In the genomic region with DNA sequence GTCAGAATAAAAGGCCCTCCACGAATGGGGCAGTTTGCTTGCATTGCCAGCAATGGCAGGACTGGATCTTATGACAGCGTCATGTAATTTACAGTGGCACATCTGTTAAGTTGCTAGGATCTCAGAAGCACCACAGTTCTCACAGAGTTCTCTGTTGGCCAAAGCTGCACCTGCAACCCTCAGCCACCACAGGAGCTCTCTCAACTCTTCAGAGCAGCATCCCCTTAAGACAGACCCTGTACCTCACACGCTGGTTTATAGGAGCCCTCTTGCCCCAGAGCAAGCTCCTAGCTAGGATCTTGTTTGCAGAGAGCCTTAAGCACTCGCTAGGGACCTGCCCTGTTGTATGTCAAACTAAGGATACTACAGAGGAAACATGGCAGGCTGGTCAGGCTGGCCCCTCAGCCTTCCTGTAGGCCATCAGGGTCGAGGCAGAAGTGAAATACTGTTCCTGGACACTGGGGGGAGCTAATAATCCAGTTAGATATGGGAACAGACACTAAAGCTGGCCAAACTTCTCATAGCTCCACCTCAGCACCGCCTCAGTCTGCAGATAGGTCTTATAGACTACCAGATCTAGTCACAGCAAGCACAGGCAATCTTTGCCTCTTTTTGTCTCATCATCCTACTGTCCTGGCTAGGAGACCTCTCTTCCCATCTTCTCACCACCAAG, we compare ENCODE assay signal across 10 mouse cellular contexts. TPM values are rescaled to one million over a fixed set of nuclear protein-coding genes. Genes with fewer than 3 reads are reported as not detected.
A peak's percentile ranks its signal among the peaks of the same experiment; 100 is the strongest.
DNase-seq lines count a peak whose midpoint lies in the region; ATAC-seq lines count a peak whose summit lies in the region.
"Had no signal": no experiment of that assay in that cellular context is flagged by ENCODE, and none has a peak within 500 bp of the region (broad histone marks: within the 10 kb centered on the region; RNA-seq: fewer than 3 reads in every experiment).

No protein-coding gene starts in this region.

- peaks cover 16% of the 10 kb centered on the region for H3K36me3 ChIP-seq in hindbrain, embryonic 14.5 days (replicated peaks; ENCODE audit: control insufficient read depth, insufficient read depth)
- peaks cover 13% of the 10 kb centered on the region for H3K36me3 ChIP-seq in hindbrain, embryonic 12.5 days
- peaks cover 33% of the 10 kb centered on the region for H3K36me3 ChIP-seq in limb, embryonic 13.5 days

- ATAC-seq in hindbrain, embryonic 14.5 days (ENCODE audit: low FRiP score): no peak
- no peak for ATAC-seq in hindbrain, embryonic 12.5 days (ENCODE audit: low FRiP score)
- no peak for ATAC-seq in limb, embryonic 13.5 days (ENCODE audit: low FRiP score, low read depth)
- peak; percentile 58 for ATAC-seq in neutrophil, adult 5-6 weeks (ENCODE audit: extremely low read depth, insufficient number of reproducible peaks, low FRiP score, poor library complexity, severe bottlenecking)

- H3K27ac ChIP-seq in hindbrain, embryonic 14.5 days: no peak overlapping the region
- no peak overlapping the region; the same call in 1 of the 2 replicates for H3K27ac ChIP-seq in hindbrain, embryonic 12.5 days
- H3K27ac ChIP-seq in limb, embryonic 13.5 days: peak overlapping the region; percentile 28; the same call in 1 of the 2 replicates
- H3K27ac ChIP-seq: embryonic facial prominence, embryonic 15.5 days; macrophage had no signal

- no peak overlapping the region for H3K9ac ChIP-seq in hindbrain, embryonic 14.5 days
- no peak overlapping the region for H3K9ac ChIP-seq in hindbrain, embryonic 12.5 days
- no peak overlapping the region for H3K9ac ChIP-seq in limb, embryonic 13.5 days
- H3K9ac ChIP-seq: embryonic facial prominence, embryonic 15.5 days had no signal

- H3K4me1 ChIP-seq in hindbrain, embryonic 14.5 days (replicated peaks; ENCODE audit: control insufficient read depth, insufficient read depth, low read length): peaks cover 21% of the 10 kb centered on the region; the same call in 1 of the 2 replicates
- peaks cover 24% of the 10 kb centered on the region for H3K4me1 ChIP-seq in hindbrain, embryonic 12.5 days
- H3K4me1 ChIP-seq in limb, embryonic 13.5 days: peaks cover 40% of the 10 kb centered on the region

- no peak overlapping the region for H3K4me2 ChIP-seq in hindbrain, embryonic 14.5 days (replicated peaks)
- H3K4me2 ChIP-seq in hindbrain, embryonic 12.5 days (replicated peaks): no peak overlapping the region
- no peak overlapping the region for H3K4me2 ChIP-seq in limb, embryonic 13.5 days (replicated peaks)
- H3K4me2 ChIP-seq: embryonic facial prominence, embryonic 15.5 days had no signal

- DNase-seq in hindbrain, embryonic 14.5 days (ENCODE audit: low spot score): peak; percentile 56
- peak; percentile 15 for DNase-seq in MEL-GATA-1-ER (ENCODE audit: extremely low read depth, low read depth)
- peak; percentile 81 to 87 for DNase-seq in cerebellum, postnatal 10 days
- DNase-seq in heart, postnatal 4 days: peak; percentile 73
- no peak for DNase-seq in right cerebral cortex, postnatal 14 days

- H3K9me3 ChIP-seq in hindbrain, embryonic 14.5 days (ENCODE audit: control insufficient read depth, low read length): no peaks in the 10 kb centered on the region
- H3K9me3 ChIP-seq in hindbrain, embryonic 12.5 days (replicated peaks): no peaks in the 10 kb centered on the region
- peaks cover 4% of the 10 kb centered on the region; the same call in 1 of the 2 replicates for H3K9me3 ChIP-seq in limb, embryonic 13.5 days
- H3K9me3 ChIP-seq: embryonic facial prominence, embryonic 15.5 days had no signal

- no peak overlapping the region for H3K4me3 ChIP-seq in hindbrain, embryonic 14.5 days (replicated peaks; ENCODE audit: low read length)
- H3K4me3 ChIP-seq in hindbrain, embryonic 12.5 days: no peak overlapping the region
- no peak overlapping the region for H3K4me3 ChIP-seq in limb, embryonic 13.5 days
- H3K4me3 ChIP-seq: embryonic facial prominence, embryonic 15.5 days had no signal

- no peaks in the 10 kb centered on the region for H3K27me3 ChIP-seq in hindbrain, embryonic 14.5 days (ENCODE audit: control insufficient read depth, insufficient read depth, low read length)
- no peaks in the 10 kb centered on the region for H3K27me3 ChIP-seq in hindbrain, embryonic 12.5 days
- H3K27me3 ChIP-seq in limb, embryonic 13.5 days: no peaks in the 10 kb centered on the region
- H3K27me3 ChIP-seq: embryonic facial prominence, embryonic 15.5 days had no signal

- whole genome bisulfite sequencing in hindbrain, embryonic 14.5 days: 56% methylated on average over 6 of the region's 6 CpGs
- 57% methylated on average over 6 of the region's 6 CpGs for WGBS in hindbrain, embryonic 12.5 days
- whole genome bisulfite sequencing in limb, embryonic 13.5 days: 56% methylated on average over 6 of the region's 6 CpGs

RNA-seq across cellular contexts. Expression of a gene that starts 28.7 kb away (rescaled TPM):
- 37.3 and 40.3 TPM in 2 replicates for polyA plus RNA-seq in hindbrain, embryonic 14.5 days (2014; fragmentation: Nextera tagmentation; extraction: Ambion mirVana)
- 49.2 and 51.9 TPM in 2 replicates for polyA plus RNA-seq in hindbrain, embryonic 12.5 days (2016; fragmentation: Nextera tagmentation; extraction: Ambion mirVana)
- 10 to 100 TPM; 35.8 to 50.8 TPM for total RNA-seq in heart, postnatal 4 days (2021)
- polyA plus RNA-seq in limb, embryonic 13.5 days (2015; fragmentation: Nextera tagmentation; extraction: Ambion mirVana): 64.5 and 65.7 TPM in 2 replicates
- 30.3 and 32.2 TPM in 2 replicates for total RNA-seq in neutrophil, adult 5-6 weeks (2017)
